Mouse (Mus musculus): ENCODE measurements around the gene Pcna.
A peak's percentile ranks its signal among the peaks of the same experiment; 100 is the strongest.
"Not testable (repeated sequence)": the region's sequence is repeated elsewhere in the genome, so short reads cannot be mapped to it uniquely, and the experiment has no call there.

The Pcna gene

GRCm38 (mm10) chr2:132252542-132253528 is at the start of gene Pcna:
TSS of gene Pcna (minus strand) at chr2:132253314.
- peak; percentile 99 for DNase-seq (ENCODE audit: low read depth)

GRCm38 (mm10) chr2:132301436-132301835 is 48.3 kb upstream of the Pcna start:
- DNase-seq (ENCODE audit: low read depth) = no peak

GRCm38 (mm10) chr2:132298250-132298649 is 45.1 kb upstream of the Pcna start:
- DNase-seq (ENCODE audit: low read depth) = no peak

- no peak for DNase-seq (ENCODE audit: low read depth)
Observed at GRCm38 (mm10) chr2:132293694-132294450, 40.8 kb upstream of the Pcna start.

- no peak for DNase-seq (ENCODE audit: low read depth)
Observed at GRCm38 (mm10) chr2:132292083-132292482, 39.0 kb upstream of the Pcna start.

- DNase-seq (ENCODE audit: low read depth) = no peak
Observed at GRCm38 (mm10) chr2:132291265-132291664, 38.2 kb upstream of the Pcna start.

- DNase-seq (ENCODE audit: low read depth) = no peak
Observed at GRCm38 (mm10) chr2:132290808-132291207, 37.7 kb upstream of the Pcna start.

GRCm38 (mm10) chr2:132289213-132289612 is 36.1 kb upstream of the Pcna start:
- not testable (repeated sequence) for DNase-seq (ENCODE audit: low read depth)

GRCm38 (mm10) chr2:132286376-132287076 is 33.4 kb upstream of the Pcna start:
- DNase-seq (ENCODE audit: low read depth) = peak; percentile 73

GRCm38 (mm10) chr2:132285722-132286121 is 32.6 kb upstream of the Pcna start:
- not testable (repeated sequence) for DNase-seq (ENCODE audit: low read depth)

GRCm38 (mm10) chr2:132284492-132285139 is 31.5 kb upstream of the Pcna start:
- no peak for DNase-seq (ENCODE audit: low read depth)

GRCm38 (mm10) chr2:132283236-132284070 is 30.3 kb upstream of the Pcna start:
- DNase-seq (ENCODE audit: low read depth) = no peak

- DNase-seq (ENCODE audit: low read depth) = no peak
Observed at GRCm38 (mm10) chr2:132282453-132283174, 29.5 kb upstream of the Pcna start.

GRCm38 (mm10) chr2:132281560-132282452 is 28.7 kb upstream of the Pcna start:
- no peak for DNase-seq (ENCODE audit: low read depth)

- DNase-seq (ENCODE audit: low read depth) = no peak
Observed at GRCm38 (mm10) chr2:132280518-132281120, 27.5 kb upstream of the Pcna start.

- no peak for DNase-seq (ENCODE audit: low read depth)
Observed at GRCm38 (mm10) chr2:132279978-132280377, 26.9 kb upstream of the Pcna start.

- DNase-seq (ENCODE audit: low read depth) = no peak
Observed at GRCm38 (mm10) chr2:132279336-132279882, 26.3 kb upstream of the Pcna start.

GRCm38 (mm10) chr2:132278273-132278853 is 25.2 kb upstream of the Pcna start:
- DNase-seq (ENCODE audit: low read depth) = no peak

Data from NIH3T3 (cell line).